Mouse (Mus musculus) heart, postnatal 36 days (tissue): ENCODE data around the gene Cbr4. TPM values are rescaled to one million over a fixed set of nuclear protein-coding genes. Genes with fewer than 3 reads are reported as not detected.

Source experiments
- DNase-seq, 2 experiments: peaks; one replicate each; pipeline ENCODE4 v3.0.0; 2021 to 2022
- intact Hi-C: fragments of 180-260 bp; cut with DNase I; formaldehyde crosslinking; loops from one replicate; pipeline ENCODE4 v1.15.1; 2025
- total RNA-seq, 2 experiments: library from RNA; stranded (reverse); gene quantifications; 2 replicates each; pipeline ENCODE4 v1.2.3; 2021

Cbr4 gene
- total RNA-seq = 10 to 100 TPM; 78.4 to 82.9 TPM

DNA sequence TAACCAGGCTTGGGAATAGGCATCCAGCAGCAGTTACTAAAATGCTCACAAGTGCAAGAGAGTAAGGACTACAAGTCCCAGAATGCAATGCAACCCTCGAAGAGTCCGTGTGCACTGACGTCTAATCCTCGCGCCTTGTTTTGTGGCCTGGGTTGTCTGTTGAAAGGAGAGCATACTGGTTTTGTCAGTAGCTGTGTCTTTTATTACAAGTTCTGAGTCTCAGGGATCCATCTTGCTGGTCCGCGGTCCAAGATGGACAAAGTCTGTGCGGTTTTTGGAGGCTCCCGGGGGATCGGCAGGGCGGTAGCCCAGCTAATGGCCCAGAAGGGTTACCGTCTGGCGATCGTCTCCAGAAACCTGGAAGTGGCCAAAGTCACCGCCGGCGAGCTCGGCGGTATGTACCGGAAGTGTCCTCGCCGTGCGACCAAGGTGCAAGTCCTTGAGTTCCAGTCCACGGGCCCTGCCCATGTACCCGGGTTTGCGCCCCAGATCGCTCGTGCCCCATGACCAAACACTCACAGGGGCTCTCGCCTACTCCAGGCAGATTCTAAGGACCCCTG, at the start of gene Cbr4:
Gene Cbr4 (plus strand): TSS at position 138 of the 560 bp plus-strand sequence.
- peak; percentile 79 to 86 for DNase-seq
- intact Hi-C loops = loop anchor here (5.0 to 10.0 kb wide), 5 partner anchors 265 to 983 kb away; partner anchors contain the start of genes Aadat, Gm10283, Hpf1 and Mfap3l

DNA sequence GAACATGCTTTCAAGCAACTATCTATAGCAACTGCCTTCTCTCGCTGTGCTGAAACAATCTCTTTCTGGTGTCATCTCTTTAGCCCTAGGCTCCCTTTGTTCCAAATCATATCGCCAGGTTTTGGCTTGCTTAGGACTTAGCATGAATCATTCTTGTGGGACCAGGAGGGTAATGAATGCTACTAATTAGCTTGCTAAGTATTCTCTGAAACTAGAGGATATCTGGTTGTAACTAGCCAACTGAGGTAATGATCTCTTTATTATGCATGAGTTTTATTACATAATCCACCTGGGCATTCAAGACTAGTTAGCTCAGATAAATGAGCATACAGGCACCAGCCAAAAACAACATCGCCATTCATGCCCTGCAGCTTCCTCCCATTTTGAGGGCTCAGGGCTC, 44.5 kb upstream of the Cbr4 start:
- intact Hi-C loops = no loop called here
- DNase-seq = no peak

DNA sequence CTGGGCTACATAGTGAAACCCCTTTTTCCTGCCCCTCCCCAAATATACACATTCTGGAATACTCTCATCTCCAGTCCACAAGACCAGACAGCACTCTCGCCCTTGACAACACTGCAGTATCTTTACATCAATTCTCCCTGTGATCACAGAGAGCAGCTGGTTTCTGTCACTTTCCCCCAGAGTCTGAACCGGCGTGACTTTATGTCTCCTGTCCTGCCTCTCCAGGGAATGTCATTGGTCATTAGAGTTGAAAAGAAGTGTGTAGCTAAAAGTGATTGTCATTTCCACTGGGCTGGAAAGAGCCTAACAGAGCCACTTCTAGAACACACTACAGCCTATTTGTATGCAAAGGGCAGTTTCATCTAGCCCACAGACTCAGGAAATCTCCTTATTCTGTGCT, 43.2 kb upstream of the Cbr4 start:
- intact Hi-C loops = no loop called here
- no peak for DNase-seq

DNA sequence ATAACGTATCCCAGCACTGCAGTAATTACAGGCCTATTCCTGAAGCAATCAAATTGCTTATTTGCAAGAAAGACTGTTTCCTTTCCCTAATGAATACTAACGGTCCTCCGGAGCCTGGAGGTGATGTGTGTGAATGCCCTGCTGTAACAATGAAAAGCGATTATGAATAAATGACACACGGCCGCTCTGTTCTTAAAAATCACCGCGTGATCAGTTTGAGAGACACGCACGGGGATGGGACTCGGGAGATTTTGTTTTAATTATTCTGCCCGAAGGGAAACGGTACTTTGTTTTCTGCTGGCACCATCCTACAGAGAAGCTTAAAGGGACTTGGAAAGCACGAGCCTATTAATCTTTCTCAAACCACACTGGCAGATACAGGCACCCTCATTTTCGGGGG, 41.2 kb upstream of the Cbr4 start:
- no peak for DNase-seq
- intact Hi-C loops = no loop called here

DNA sequence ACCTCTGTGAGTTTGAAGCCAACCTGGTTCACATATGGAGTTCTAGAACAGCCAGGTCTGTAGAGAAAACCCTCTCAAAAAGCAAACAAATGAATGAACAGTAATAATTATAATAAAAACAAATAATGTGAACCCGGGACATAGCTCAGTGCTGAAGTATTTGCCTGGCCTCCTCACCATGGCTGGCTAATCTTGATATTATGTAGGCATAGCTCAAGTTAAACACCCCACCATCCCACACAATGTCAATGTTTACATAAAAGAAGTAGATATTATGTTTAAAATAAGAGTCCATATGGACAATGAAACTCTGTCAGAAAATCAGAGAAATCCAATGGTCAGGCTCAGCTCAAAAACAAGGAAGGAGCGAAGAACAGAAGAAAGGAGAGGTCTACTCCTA, 39.4 kb upstream of the Cbr4 start:
- DNase-seq = no peak
- intact Hi-C loops = no loop called here

DNA sequence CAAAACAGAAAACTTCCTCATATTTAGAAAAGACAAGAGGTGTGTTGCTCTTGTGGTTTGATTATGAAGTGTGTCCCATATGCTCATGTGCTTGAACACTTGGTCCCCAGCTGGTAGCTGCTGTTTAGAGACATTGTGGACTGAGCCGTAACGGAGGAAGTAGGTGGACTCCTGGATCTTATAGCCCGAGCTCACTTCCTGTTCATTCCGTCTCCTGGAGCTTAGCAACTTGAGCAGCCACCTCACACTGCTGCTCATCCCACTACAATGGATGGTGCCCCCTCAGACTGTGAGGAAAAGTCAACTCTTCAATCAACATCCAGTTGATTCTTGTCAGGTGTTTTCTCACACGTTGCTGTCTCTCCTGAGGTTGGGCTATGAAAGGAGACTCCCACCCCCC, 38.7 kb upstream of the Cbr4 start:
- intact Hi-C loops = no loop called here
- DNase-seq = no peak

DNA sequence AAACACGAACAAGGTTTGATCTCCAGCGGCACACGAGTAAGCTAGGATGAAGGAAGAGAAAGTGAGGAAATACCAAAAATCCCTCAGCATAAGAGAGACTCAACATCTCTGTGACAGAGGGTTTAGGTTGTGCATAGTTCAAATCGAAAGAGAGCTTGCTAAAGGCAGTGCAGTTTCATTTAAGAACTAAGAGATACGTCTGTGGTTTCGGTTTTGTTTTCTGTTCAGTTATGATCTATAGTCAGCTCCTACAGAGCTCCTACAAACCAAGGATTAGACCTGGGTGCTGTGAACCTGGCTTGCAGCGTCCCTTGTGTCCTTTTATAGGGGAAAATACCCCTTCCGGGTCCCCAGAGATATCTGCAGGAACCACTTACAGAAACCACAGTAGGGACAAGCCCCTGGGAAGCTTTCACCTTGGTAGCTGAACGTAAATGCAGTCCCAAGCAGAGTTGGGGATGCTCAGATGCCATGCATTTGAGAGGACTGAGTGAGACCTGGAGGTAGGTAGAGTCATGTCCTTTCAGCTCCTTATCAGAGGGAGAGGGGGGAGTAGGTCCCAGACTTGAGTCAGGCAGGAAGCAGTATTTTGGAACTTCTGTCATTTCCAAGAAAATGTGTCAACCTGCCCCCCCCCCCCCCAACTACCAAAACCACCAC, 36.5 kb upstream of the Cbr4 start:
- no peak for DNase-seq
- intact Hi-C loops = no loop called here

DNA sequence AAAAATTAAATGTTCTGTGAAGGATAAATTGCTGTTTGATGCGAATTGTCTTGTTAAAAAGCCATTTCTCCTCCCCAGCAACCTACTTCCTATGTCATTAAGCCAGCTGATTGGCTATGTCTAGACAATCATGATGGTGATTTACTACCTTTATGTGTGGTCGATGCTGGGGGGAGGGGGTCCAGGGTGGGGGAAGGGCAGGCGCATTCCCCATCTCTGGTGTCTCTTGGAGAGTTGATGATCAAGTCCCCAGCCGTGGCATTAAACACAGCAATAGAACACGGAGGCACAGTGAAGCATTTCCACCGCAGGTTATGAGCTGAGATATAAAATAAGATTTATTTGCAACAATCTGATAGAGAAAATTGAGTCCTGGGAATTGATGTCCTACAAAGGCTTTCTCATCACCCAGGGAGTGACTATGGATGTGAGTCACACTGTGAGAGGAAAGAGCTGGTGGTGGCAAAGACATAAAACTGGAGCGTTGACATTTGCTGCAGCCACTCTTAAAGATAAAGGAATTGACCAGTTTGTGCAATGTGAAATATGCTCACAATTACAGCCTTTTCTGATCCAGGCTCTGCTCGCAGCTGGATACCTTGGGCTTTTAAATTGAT, 35.7 kb upstream of the Cbr4 start:
- no peak for DNase-seq
- intact Hi-C loops = no loop called here

DNA sequence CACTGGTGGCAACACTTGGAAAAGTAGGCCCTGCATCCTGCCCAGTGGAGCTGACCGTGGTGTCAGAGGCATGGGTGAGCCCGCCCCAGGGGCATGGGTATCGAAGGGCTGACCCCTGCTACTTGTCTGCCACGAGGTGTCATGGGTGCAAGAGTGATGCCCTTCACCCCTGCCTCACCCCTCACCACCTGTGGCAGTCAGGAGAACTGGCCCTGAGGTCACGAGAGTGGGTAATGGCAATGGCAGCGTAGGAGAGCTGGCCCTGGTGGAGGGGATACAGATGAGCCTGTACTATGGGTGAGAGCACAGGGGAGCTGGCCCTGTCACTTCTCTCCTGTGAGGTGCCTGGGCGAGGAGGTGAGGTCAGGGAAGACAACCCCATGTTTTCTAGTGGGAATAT, 27.8 kb upstream of the Cbr4 start:
- no peak for DNase-seq
- intact Hi-C loops = no loop called here

DNA sequence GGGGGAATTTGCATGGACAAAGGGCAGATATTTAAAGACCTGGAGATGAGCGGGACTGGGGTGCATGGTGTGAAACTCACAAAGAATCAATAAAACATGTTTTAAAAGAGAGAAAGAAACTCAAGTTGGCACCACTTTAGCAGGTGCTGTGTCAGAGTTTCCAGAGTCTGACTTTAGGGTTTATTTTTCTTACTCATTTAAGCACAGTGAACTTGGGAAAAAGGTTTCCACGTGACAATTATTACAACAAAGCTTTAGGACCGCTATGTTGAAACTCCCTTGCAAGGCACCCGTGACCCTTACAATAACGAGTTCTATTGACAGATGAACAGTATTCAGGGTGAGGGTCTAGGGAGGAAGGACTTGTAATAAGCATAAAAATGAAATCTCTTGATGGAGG, 25.3 kb upstream of the Cbr4 start:
- no peak for DNase-seq
- intact Hi-C loops = no loop called here

DNA sequence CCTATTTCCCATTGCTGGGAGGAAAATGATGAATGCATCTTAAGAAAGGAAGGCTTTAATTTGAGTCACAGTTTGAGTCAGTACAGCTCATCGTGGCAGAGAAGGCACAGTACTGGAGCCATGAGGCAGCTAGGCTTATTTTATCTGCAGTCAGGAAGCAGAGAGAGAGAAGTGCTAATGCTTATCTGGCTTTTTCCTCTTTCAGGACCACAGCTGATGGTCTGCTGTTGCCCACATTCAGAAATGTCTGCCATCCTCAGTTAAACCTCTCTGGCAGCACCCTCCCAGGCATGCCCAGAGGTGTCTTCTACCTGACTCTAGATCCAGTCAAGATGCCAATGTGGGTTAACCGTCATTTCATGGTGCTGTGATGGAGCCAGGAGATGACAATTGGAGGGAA, 23.1 kb upstream of the Cbr4 start:
- no peak for DNase-seq
- intact Hi-C loops = no loop called here

DNA sequence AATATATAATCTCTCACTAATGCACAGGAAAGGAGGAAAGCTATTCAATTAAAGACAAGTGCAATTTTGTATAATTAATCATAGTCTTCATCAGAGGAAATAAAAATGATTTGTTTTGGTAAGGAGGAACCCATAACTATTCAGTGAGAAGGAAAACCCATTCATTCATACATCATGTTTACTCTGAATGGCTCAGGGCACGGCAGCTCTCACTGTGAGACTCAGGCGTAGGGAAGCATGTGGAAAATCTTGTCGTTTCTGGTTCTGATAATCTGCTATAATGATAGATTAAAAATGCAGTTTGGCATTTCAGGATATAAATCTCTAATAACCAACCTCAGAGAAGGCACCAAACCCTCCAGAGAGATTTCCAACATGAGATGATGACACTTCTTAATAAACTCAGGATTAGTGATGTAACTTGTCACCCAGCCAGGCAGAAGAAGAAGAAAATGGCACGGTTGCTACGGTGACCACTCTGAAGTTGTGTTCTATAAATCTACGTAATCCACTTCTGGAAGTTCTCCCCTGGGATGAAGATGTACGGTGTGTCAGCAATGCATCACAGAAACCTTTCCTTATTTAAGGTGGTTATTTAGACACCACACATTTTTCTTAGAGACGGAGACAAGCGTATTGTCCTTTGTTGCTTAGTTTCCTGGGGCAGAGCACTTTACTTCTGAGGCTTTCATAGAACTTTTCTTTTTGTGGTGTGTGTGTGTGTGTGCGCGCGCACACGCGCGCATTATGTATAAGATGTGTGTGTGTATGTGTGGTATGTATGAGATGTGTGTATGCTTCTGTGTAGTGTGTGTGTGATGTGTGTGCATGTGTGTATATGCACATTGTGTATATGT, 20.6 kb upstream of the Cbr4 start:
- intact Hi-C loops = no loop called here
- DNase-seq = no peak

DNA sequence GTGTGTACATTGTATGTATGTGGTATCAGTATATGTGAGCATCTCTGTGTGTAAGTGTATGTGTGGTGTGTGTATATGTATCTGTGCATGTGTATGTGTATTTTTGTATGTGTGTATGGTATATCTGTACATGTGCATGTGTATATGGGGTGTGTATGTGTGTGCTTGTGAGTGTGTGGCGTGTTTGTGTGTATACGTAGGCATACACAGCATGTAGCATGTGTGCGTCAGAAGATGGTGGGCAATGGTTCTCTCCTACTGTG, 20.1 kb upstream of the Cbr4 start:
- no peak for DNase-seq
- intact Hi-C loops = no loop called here

DNA sequence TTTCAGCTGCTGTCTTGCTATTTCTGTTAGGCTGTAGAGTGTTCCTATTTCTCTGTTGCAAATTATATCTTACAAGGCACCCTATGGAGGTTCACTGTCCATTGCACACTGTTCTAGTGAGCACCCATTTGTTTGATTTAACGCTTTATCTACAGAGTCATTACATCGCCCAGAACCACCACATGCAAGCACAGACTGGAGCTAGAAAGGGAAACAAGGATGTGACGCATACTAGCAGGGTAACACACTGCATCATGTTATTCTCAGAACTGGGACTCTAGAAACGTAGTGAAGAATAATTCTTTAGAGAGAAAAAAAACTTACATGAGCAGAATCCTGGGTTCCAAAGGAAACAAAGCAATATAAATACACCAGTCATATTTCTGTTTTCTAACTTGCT, 17.3 kb upstream of the Cbr4 start:
- DNase-seq = no peak
- intact Hi-C loops = no loop called here

DNA sequence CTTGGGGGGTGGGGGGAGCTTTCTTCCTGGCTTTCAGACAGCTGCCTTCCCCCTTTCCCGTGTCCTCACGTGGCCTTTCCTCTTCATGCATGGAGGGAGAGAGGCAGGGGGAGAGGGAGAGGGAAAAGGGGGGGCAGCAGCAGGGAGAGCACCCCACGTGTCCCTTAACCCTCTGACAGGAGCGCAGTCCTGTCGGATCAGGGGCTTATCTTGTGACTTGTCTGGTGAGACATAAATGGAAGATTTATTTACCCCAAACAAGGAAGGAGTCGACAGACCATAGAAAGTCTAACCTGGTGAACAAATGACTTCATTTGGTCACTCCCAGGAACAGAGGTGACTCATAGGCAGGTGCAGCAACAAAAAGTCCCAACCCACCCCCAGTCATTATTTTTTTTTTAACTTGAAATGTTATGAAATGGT, 12.3 kb upstream of the Cbr4 start:
- no peak for DNase-seq
- intact Hi-C loops = loop anchor here (5.0 kb wide), 1 partner anchor 433 kb away; no protein-coding TSS in a partner anchor

DNA sequence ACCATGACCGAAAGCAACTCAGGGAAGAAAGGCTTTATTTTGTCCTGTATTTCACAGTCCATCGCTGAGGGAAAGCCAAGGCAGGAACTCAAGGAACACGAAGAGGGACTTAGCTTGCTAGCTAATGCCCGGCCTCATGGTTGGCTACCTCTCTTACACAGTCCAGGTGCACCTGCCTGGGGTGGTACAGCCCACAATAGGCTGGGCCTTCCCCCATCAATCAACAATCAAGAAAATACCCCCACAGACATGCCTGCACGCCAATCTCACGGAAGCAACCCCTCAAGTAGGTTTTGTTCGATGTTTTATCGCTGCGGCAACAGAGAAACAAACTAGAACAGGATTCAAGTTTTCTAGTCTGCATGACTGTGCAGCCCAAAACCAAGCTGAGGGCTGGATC, 11.4 kb upstream of the Cbr4 start:
- DNase-seq = no peak
- intact Hi-C loops = loop anchor here (5.0 kb wide), 1 partner anchor 434 kb away; no protein-coding TSS in a partner anchor

DNA sequence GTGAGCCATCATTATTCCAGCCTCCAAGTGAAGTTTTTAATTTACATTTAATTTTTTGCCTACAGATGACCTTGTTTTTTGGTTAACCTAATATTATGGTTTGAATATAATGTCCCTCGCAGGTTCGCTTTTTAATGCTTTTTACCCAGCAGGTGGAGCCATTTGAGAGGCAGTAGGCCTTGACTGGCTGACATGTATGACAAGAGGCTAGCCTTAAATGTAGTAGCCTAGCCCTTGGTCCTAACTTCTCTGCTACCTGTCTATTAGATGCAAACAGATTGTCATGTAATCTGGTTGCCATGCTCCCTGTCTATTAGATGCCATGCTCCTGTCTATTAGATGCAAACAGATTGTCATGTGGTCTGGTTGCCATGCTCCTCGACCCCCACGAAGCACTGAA, 9.4 kb upstream of the Cbr4 start:
- intact Hi-C loops = loop anchor here (5.0 kb wide), 1 partner anchor 436 kb away; no protein-coding TSS in a partner anchor
- DNase-seq = no peak

DNA sequence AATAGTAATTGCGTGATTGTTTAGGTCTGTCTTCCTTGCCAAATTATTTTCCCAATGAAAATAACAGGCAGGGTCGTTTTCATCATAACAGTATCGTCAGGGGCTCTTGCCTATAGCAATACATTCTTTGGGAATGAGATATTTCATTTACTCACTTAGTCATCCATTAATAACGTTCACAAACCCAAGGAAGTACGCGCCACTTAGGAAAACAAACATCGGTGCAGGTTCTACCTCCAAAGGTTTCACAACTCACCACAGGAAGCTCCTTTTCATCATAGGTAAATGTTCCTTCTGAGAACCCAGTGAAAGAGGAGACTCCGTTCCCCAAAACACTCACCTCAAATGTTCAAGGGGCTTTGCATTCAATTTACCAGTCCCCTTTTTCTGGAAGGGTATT, 8.7 kb upstream of the Cbr4 start:
- intact Hi-C loops = loop anchor here (5.0 kb wide), 1 partner anchor 436 kb away; no protein-coding TSS in a partner anchor
- DNase-seq = no peak

DNA sequence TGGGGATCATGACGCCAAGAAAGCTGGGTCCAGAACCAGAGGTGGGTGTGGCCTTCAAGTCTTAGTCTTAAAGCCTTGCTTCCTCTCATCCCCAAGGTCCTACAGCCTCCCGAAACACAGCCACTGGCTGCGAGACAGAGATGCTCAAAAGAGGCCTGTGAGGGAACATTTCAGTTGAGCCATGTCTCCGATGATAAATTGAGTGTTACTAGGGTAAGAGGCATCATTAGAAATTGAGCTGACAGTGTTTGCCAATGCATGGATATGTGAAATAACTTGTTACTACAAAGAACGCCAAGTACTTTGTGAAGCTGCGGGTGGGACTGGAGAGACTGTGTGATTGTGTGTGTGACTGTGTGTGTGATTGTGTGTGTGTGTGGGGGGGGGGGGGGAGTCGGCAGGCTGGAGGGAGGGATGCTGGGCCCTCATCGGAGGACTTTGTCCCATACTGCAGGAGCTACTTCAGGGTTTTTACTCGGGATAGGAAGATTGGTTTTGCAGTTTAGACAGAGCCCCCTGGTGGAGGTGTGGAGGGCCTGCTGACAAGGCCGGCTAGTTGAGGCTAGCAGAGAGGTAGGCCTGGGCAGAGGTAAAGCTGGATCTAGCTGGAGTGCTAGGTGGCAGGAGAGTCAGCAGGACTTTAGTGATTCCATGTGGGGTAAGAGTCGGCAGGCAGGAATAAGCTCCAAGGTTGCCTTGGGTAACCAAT, 7.9 kb upstream of the Cbr4 start:
- intact Hi-C loops = loop anchor here (5.0 to 10.0 kb wide), 3 partner anchors 437 to 975 kb away; partner anchors contain the start of genes Aadat, Gm10283 and Mfap3l
- peak; percentile 54 to 59 for DNase-seq

DNA sequence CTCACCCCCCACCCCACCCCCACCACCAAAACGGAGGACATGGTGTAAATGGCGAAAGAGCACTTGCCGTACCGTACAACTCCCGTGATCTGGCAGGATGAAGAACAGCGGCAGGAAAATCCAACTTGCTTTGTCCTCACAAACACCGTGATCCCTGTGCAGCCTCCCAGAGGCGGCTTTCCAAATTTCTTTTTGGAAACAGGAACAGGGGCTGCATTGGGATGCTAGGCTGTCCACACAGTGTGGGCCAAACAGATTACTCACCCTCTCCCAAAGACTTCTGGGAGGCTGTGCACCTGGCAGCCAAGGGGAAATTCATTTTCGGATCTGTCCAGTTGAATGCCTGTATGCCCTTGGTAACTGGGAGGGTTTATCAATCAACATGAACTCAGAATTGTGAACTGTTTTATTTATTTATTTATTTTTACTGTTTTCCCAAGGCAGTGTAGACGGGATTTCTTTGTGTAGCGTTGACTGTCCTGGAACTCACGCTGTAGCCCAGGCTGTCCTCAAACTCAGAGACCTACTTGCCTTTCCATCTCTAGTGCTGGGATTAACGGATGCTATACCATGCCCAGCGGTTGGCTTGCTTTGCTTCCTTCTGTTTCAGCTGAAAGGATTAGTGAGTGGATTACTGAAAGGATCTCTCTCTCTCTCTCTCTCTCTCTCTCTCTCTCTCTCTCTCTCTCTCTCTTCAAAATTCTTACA, 7.1 kb upstream of the Cbr4 start:
- peak in 1 of 2 experiments; percentile 3 for DNase-seq
- intact Hi-C loops = loop anchor here (10.0 kb wide), 2 partner anchors 846 to 976 kb away; partner anchors contain the start of genes Aadat, Gm10283 and Mfap3l
